Mouse (Mus musculus): ENCODE data around the gene Mlh3. TPM values are rescaled to one million over a fixed set of nuclear protein-coding genes. Genes with fewer than 3 reads are reported as not detected.

The Mlh3 gene
- polyA plus RNA-seq, 1 experiment = 15.7 TPM

DNA sequence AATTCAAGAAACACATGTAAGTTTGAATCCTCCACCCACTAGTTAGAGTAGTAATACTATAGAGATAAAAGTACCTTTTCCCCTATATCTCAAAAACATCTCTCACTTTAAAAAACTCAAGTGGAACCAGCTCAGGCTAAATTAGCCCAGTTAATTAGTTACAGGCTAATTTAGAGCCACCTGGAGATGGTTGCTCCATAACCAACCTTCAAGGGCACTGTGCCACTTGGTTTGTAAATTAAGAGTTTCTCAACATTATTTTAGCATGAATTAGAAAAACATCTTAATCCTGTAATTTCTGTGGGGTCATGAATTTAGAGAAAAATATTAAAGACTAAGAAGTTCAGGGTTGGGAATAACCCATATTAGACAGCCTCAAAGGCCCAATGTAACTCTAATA, 21.1 kb upstream of the Mlh3 start:
- Histone ChIP-seq H3K4me1 (ENCODE audit: control insufficient read depth, insufficient read depth, low read length) (no peaks in the 10 kb centered on the region), H3K27ac (ENCODE audit: insufficient read depth, low read length) (no peak overlapping the region), H3K9me3 (replicated peaks; ENCODE audit: control insufficient read depth, insufficient read depth, low read length, poor library complexity, severe bottlenecking) (peaks cover 4% of the 10 kb centered on the region; the same call in 1 of the 2 replicates), H3K4me3 (ENCODE audit: low read depth, low read length) (no peak overlapping the region), H3K9ac (ENCODE audit: low read depth, poor library complexity, severe bottlenecking) (no peak overlapping the region), H3K27me3 (ENCODE audit: control insufficient read depth, insufficient read depth, low read length, poor library complexity, severe bottlenecking) (no peaks in the 10 kb centered on the region), H3K36me3 (ENCODE audit: control insufficient read depth, insufficient read depth, low read length, poor library complexity, severe bottlenecking) (no peaks in the 10 kb centered on the region)
- no peak for TF ChIP-seq POLR2A (IDR thresholded peaks at IDR 0.05; ENCODE audit: insufficient read depth, low read length)
- TF ChIP-seq CTCF (IDR thresholded peaks at IDR 0.05; ENCODE audit: low read depth, low read length) = no peak
- TF ChIP-seq EP300 (IDR thresholded peaks at IDR 0.05; ENCODE audit: insufficient read depth, low read depth, low read length) = no peak

DNA sequence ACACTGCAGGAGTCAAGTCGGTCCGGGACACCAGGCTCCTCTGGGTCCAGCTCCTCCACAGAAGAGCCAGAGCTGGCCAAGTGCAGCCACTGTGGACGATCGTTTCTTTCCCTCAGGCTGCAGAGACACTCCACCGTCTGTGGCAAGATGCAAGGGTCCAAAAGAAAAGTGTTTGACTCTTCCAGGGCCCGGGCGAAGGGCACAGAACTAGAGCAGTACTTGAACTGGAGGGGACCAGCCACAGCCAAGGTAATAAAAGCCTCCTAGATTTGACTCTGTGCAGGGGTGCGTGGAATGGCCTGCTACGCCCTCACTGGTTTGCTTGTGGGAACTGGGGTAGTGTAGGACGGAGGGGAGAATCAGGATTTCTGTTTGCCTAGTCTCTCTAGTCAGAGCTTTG, 20.2 kb upstream of the Mlh3 start:
- H3K4me3 ChIP-seq (ENCODE audit: low read depth, low read length) = no peak overlapping the region
- no peaks in the 10 kb centered on the region for H3K27me3 ChIP-seq (ENCODE audit: control insufficient read depth, insufficient read depth, low read length, poor library complexity, severe bottlenecking)
- no peaks in the 10 kb centered on the region for H3K36me3 ChIP-seq (ENCODE audit: control insufficient read depth, insufficient read depth, low read length, poor library complexity, severe bottlenecking)
- H3K4me1 ChIP-seq (ENCODE audit: control insufficient read depth, insufficient read depth, low read length) = no peaks in the 10 kb centered on the region
- peaks cover 4% of the 10 kb centered on the region; the same call in 1 of the 2 replicates for H3K9me3 ChIP-seq (replicated peaks; ENCODE audit: control insufficient read depth, insufficient read depth, low read length, poor library complexity, severe bottlenecking)
- no peak overlapping the region for H3K9ac ChIP-seq (ENCODE audit: low read depth, poor library complexity, severe bottlenecking)
- H3K27ac ChIP-seq (ENCODE audit: insufficient read depth, low read length) = no peak overlapping the region
- TF ChIP-seq CTCF (IDR thresholded peaks at IDR 0.05; ENCODE audit: low read depth, low read length) (no peak), POLR2A (IDR thresholded peaks at IDR 0.05; ENCODE audit: insufficient read depth, low read length) (no peak), EP300 (IDR thresholded peaks at IDR 0.05; ENCODE audit: insufficient read depth, low read depth, low read length) (no peak)

DNA sequence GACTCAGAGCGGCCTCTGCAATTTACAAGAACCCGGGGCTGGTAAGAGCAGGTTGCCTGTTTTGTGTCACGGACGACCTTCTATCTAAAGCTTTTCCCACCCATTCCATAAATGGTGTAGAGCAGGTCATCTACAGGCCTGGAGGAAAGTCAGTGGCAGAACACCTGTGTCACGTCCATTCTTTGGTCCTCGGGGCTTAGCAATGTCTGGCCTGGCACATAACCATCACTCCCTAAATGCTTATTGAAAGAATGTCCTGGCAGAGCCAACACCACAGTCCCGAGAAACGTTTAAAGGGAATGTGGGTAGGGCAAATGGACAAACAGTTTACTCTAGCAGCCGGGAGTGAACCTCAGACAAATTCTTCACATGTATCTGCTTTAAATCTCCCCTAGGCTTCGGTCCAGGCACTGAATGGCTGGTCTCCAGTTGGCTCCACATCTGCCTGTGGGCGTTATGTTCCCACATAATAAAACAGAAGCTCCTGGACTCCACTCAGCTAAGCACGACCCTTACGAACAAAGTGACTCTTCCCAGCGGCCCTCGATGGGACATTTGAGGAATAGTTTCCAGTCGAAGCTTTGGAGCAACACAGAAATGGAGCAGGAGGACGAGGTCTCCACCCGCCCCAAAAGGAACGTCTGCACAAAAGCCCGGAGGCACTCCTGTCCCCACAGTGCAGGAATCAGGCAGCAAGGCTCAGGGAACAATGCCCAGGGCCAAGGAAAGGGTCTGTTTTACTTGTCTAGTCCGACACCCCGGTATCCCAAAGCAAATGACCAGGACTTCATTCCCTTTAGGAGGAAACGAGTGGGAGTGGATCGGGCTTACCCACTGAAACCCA, 19.0 kb upstream of the Mlh3 start:
- H3K27ac ChIP-seq (ENCODE audit: insufficient read depth, low read length) = no peak overlapping the region

DNA sequence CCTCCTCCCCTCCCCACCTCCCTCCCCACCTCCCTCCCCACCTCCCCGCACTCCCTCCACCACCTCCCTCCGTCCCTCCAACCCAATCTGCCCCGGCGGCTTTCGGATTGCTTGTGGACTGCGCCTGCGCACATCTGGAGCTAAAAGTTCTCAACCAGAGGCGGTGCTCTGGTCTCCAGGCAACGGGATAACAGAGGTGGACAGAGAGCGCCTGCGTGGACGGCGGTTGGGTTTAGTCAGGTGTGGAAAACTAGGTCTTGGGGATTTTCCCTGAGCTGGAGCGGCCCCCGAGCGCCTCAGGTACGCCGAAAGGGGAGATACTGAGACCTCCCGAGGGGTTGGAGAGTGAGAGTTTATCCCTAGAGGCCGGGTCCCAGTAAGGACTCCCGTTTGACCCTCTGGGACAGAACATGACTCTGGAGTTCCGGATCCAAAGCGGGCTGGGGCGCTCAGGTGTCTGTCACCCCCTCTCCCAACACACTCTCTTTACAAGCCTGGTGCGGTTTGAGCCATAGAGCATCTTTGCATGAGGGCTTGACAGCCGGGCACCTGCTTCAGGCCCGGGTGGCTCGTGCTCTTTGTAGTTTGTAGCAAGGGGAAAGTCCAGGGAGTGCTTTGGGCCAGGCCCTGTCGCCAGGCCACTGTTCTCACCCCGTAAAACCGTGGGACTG, 18.2 kb upstream of the Mlh3 start, which contains the start of gene Zc2hc1c:
Gene Zc2hc1c, plus strand, starts transcription at position 106 of the 671 bp plus-strand sequence.
- TF ChIP-seq POLR2A (IDR thresholded peaks at IDR 0.05; ENCODE audit: insufficient read depth, low read length) (no peak), CTCF (IDR thresholded peaks at IDR 0.05; ENCODE audit: low read depth, low read length) (no peak), EP300 (IDR thresholded peaks at IDR 0.05; ENCODE audit: insufficient read depth, low read depth, low read length) (no peak)
- Histone ChIP-seq H3K36me3 (ENCODE audit: control insufficient read depth, insufficient read depth, low read length, poor library complexity, severe bottlenecking) (no peaks in the 10 kb centered on the region), H3K9me3 (replicated peaks; ENCODE audit: control insufficient read depth, insufficient read depth, low read length, poor library complexity, severe bottlenecking) (no peaks in the 10 kb centered on the region), H3K27me3 (ENCODE audit: control insufficient read depth, insufficient read depth, low read length, poor library complexity, severe bottlenecking) (no peaks in the 10 kb centered on the region), H3K4me1 (ENCODE audit: control insufficient read depth, insufficient read depth, low read length) (no peaks in the 10 kb centered on the region), H3K4me3 (ENCODE audit: low read depth, low read length) (peak within 1 kb of the TSS; percentile 70), H3K9ac (ENCODE audit: low read depth, poor library complexity, severe bottlenecking) (peak within 1 kb of the TSS; percentile 68), H3K27ac (ENCODE audit: insufficient read depth, low read length) (no peak within 1 kb of the TSS)

More for the DNA sequence above, 19.0 kb upstream of the Mlh3 start:
- no peak for TF ChIP-seq CTCF (IDR thresholded peaks at IDR 0.05; ENCODE audit: low read depth, low read length)
- no peak for TF ChIP-seq POLR2A (IDR thresholded peaks at IDR 0.05; ENCODE audit: insufficient read depth, low read length)
- no peak for TF ChIP-seq EP300 (IDR thresholded peaks at IDR 0.05; ENCODE audit: insufficient read depth, low read depth, low read length)
- Histone ChIP-seq H3K27me3 (ENCODE audit: control insufficient read depth, insufficient read depth, low read length, poor library complexity, severe bottlenecking) (no peaks in the 10 kb centered on the region), H3K36me3 (ENCODE audit: control insufficient read depth, insufficient read depth, low read length, poor library complexity, severe bottlenecking) (no peaks in the 10 kb centered on the region), H3K4me3 (ENCODE audit: low read depth, low read length) (no peak overlapping the region), H3K9ac (ENCODE audit: low read depth, poor library complexity, severe bottlenecking) (peak overlapping the region; percentile 68; the same call in 1 of the 2 replicates), H3K4me1 (ENCODE audit: control insufficient read depth, insufficient read depth, low read length) (no peaks in the 10 kb centered on the region), H3K9me3 (replicated peaks; ENCODE audit: control insufficient read depth, insufficient read depth, low read length, poor library complexity, severe bottlenecking) (peaks cover 2% of the 10 kb centered on the region; the same call in 1 of the 2 replicates)

DNA sequence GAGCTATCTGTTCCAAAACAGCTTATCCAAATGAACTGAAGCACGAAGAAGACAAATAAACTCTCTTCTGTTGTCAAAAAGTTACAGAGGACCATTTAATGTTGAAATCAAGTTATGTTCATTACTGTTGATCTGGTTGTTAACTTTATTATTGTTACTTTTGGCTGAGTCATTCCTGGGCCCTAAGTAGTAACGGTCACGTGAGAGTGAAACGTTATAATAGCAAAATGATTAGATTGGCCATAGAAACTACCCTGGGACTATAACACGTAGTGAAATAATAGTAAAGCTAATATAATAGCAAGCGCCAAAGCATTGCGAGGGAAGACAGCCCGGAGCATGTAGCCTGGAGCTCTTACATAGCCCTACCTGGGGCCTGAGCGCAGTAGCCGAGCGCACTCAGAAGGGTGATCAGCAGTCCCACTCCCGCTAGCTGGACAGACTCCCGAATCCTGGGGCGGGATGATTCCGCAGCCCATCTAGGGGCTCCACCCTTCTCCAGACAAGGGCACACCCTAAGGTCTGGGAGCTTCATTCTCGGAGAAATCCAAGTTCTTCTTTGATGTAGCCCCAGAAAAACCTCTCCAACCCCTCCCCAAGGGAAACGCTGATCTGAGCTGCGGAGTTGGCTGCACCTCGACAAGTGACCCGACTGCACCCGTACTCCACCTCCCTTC, 17.5 kb upstream of the Mlh3 start, which contains the start of gene Acyp1:
Gene Acyp1, minus strand, starts transcription at position 630 of the 677 bp plus-strand sequence.
- Histone ChIP-seq H3K36me3 (ENCODE audit: control insufficient read depth, insufficient read depth, low read length, poor library complexity, severe bottlenecking) (no peaks in the 10 kb centered on the region), H3K27ac (ENCODE audit: insufficient read depth, low read length) (no peak within 1 kb of the TSS), H3K9ac (ENCODE audit: low read depth, poor library complexity, severe bottlenecking) (peak within 1 kb of the TSS; percentile 68), H3K4me1 (ENCODE audit: control insufficient read depth, insufficient read depth, low read length) (no peaks in the 10 kb centered on the region), H3K27me3 (ENCODE audit: control insufficient read depth, insufficient read depth, low read length, poor library complexity, severe bottlenecking) (no peaks in the 10 kb centered on the region), H3K4me3 (ENCODE audit: low read depth, low read length) (peak within 1 kb of the TSS; percentile 70), H3K9me3 (replicated peaks; ENCODE audit: control insufficient read depth, insufficient read depth, low read length, poor library complexity, severe bottlenecking) (no peaks in the 10 kb centered on the region)
- no peak for TF ChIP-seq EP300 (IDR thresholded peaks at IDR 0.05; ENCODE audit: insufficient read depth, low read depth, low read length)
